Mouse (Mus musculus) retina, adult 2 months (tissue): ENCODE data around the gene Prune1.

Source experiments
- DNase-seq: peaks from one replicate; pipeline ENCODE4 v3.0.0-alpha.2; 2012; ENCODE audit warnings: low read depth, low spot score

The Prune1 gene

DNA sequence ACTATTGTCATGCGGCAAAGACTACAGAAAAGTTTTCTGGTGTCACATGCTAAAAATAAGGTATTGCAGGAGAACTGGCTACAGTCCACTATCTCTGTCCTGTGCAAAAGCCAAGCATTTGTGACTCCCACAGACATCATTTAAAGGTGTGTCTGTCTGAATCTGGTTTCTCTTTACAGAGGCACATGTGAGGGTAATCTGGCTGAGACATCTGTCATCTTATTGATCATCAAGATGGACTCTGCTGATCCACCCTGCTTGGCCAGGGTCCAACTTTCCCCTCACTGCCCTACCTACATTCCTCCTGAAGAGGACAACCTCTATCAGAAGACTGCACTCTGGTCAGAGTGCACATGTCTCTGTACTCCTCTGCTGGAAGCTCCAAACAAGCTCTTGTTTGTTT lies 4.7 kb downstream of the Prune1 start:
- DNase-seq = no peak

DNA sequence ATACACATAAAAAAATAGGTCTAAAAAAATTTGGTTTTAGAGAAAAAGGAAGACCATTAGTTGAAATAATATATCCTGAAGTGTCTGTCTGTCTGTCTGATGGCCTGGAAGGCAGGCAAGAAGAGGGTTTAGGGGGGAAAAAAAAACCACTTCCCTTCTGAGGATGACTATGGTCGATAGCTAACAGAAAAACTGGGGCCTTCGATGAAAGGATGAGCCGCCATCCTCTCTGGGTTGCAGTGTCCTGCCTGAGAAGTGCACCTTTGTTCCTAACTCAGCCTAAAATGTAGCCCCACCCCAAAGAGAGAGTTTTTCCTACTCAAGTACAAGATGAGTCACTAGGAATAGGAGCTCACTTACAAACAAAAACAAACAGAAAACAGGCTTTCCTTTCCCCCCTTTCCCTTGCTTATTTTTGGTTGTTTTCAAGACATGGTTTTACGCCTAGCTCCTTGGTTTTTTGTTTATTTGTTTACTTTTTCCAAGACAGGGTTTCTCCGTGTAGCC lies 5.4 kb downstream of the Prune1 start:
- DNase-seq = no peak

DNA sequence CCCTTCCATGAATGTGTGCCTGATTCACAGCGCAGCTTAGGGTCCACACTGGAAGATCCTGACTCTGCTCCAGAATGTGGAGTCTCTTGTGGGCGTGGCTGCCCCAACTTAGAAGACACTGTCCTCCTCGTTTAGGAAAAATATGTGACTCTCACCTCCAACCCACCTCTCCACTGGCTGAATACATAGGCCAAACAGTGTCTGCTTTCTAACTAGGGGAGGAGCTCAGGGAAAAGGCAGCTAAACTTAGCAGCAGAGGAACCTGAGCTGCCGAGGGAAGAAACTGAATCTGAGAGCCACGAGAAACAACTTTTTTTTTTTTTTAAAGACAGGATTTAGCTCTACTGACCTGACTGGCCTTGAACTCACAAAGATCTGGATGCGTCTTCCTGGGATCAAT lies 6.7 kb downstream of the Prune1 start:
- no peak for DNase-seq

DNA sequence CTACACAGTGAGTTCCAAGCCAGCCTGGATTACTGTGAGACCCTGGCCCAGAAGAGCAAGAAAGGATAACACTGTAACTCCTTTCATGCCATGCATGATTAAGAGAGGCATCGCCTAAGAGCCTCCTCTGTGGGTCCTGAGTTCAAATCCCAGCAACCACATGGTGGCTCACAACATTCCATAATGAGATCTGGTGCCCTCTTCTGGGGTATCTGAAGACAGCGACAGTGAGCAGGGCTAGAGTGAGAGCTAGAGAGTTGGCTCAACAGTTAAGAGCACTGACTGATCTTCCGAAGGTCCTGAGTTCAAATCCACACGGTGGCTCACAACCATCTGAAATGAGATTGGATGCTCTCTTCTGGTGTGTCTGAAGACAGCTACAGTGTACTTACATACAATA lies 7.4 kb downstream of the Prune1 start:
- DNase-seq = no peak

DNA sequence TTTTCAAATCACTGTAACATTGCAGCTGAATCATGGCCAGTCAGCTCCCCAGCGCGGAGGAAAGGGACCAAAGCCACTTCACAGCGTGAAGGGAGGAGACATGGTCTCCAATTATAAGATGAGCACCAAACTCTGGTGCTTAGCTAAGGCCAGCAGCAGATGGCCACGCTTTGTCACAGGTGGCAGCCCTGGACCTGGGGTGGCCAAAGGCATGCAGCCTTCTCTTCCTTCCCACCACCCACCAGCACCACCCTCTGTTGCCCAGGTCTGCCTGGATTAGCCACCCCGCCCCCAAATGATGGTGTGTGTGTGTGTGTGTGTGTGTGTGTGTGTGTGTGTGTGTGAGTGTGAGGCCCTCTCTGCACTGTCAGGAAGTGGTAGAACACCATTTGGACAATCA lies 8.4 kb downstream of the Prune1 start:
- no peak for DNase-seq

DNA sequence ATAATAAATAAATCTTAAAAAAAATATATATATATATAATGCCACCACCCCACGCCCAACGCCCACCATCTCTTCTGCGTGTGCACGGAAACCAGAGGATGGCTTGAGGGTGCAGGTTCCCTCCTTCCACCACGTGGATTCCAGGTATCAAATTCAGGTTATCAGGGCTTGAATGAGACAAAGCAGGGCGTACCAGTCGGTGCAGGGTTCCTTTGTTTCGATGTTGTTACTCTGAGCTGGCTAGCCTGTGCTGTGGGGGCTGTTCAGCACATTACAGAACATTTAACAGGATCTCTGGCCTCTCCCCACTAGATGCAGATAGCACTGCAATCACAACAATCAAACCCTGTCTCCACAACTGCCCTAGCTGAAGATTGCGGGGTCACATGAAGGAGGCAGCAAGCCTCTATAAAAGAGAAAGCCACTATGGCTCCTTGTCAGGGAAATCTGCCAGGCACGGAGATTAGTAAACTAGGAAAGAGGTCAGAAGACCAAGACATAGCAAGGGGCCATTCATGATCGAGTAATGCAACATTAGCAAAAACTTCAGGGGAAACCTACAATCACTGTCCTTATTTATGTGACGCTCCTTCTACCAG lies 11.0 kb downstream of the Prune1 start:
- no peak for DNase-seq

DNA sequence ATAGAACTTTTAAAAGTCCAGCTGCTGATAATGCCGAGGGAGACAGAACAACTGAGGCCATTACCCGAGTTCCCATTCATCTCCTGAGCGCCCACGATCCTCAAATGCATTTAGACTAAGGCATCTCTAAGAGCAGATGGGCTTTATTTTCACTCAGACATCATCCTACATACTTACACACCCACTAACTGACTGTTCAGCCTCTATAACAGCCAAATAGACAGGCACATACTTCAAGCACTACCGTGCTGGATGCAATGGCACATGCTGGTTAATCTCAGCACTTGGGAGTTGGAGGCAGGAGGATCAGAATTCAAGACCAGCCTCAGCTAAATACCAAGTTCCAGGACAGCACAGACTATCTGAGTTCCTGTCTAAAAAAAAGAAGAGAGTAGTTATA lies 12.1 kb downstream of the Prune1 start:
- DNase-seq = no peak

DNA sequence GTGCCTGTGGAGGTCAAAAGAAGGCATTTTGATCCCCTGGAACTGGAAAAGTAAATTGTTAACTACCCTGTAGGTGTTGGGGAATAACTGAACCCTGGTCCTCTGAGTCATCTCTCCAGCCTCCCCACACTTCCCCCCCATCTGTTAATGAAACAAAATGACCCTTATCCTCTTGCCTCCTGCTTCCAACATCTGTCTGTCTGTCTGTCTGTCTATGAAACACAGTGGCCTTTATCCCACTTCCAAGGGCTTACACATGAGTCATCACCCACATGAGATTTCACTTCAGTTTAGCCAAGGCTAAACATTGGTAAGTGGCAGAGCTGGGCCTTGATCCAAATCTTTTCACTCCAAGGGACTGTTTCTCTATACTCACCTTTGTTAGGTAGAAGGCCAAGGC lies 14.0 kb downstream of the Prune1 start:
- DNase-seq = no peak

DNA sequence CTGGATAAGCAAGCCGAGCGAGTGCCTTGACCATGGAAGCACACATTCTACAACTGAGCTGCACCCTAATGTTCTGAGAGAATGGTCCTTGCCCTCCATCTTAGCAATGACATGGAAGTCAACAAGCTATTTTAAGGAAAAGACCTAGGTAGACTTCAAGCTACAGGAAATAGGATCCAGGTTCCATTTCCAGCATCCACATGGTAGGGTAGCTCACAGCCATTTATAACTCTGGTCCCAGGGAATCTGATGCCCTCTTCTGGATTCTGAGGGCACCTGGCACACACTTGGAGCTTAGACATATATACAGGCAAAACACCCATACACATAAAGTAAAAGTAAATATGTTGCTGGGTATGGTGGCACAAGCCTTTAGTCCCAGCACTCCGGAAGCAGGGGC lies 15.8 kb downstream of the Prune1 start:
- DNase-seq = no peak

DNA sequence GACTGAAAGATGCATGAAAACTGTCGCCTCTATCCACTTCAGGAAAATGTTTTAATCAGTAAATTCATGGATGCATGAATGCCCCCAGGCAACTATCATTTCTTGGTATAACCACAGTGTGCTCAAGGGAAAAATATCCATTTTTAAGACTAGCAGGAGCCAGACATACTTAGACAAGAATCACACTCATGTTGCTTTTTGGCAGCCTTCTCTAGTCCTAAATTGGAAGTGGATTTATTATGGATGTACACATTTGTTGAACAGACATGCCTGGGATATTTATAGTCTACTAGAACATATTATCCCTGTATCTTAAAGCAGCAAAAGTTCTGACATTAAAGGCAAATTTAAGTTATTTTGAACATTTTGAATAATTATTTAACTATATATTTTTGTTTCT lies 17.2 kb downstream of the Prune1 start:
- DNase-seq = no peak

DNA sequence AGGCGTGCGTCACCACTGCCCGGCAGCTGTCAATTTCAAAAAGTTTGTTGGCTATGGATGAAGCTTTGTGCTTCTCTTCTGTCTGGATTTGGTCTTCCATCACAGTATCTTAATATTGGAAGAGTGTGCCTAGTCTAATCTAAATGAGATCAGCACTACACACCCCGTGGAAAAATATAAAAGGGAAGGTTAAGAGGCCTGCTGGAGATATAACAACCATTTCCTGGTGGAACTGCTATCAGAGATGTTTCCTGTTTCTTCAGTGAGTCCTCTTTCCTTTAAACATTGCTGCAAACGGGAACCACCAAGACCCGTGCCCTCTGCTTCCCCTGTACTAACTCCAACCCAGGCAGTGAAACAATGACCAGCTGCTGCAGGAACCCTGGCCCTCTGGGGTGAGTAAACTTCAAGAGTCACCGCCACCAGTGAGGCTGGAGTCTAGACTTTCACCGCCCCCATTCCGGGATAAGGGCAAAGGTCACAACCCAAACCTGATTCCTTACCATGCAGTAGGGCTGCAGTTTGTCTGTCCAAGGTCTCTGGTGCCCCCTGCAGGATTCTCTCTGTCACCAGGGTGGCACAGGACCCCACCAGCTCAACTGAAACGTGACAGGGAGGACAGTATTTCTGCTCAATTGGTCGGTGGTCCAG lies 18.7 kb downstream of the Prune1 start:
- no peak for DNase-seq

DNA sequence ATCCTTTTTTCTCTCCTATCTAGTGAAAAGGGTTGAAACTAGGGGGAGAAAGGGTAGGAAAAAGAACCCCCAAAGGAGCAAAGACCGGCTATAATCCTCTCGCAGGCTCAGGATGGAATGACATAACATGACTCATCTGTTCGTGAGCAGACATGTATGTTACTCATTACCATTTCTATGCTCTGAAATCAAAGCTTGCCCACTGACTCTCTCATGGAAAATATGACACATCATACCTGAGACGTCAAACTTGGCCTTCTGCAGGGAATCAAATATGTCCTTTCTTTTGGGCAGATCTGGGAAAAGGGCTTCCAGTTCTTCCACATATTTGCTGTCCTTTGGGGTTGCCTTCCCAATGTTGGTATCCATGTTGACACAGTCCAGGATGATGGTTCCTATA lies 19.9 kb downstream of the Prune1 start:
- no peak for DNase-seq

DNA sequence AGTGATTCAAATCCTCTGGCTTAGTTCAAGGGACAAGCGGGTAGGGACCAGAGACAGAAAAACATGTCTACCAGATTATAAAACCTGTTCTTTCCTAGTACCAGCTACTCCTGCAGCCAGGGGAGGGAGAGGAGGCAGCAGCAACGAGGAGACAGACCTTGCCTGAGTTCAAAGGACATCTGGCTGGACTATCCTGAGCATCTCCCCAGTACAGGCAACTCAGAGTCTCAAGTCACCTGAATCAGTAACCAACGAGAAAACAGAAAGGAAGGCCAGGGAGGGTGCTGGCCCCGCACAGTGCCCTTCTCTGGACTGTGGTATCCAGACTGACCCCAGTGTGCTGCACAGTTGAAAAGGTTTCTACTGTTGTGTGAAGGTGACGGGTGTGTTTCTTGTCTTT lies 24.9 kb downstream of the Prune1 start:
- DNase-seq = no peak

DNA sequence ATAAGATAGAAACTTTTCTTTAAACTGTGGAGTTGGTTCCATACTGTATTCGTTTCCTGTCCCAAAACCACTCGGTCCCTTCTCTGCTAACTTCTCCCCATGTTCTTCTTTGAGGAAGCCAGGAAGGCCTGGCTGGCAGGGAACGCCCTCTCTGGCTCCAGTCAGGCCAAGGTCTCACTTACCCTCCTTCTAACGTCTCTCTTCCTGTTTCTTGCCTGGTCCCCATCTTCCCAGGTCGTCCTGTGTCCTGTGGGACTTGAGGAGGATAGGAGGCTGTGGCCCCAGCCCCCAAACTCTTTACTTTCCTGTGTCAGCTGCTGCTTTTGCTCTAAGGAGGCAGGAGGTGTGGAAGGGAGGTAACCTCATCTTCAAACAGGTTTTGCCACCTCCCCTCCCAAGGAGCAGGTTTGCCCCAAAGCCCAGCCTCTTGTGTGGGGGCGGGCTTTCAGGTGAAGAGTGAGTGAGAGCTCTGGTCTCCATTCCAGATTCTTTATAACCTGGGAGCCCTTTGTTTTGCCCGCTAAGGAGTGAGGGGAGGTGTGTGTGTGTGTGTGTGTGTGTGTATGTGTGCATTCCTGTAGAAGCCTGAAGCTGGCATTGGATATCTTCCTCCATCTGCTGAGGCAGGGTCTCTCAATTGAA lies 31.0 kb downstream of the Prune1 start, which contains the start of gene Bnipl:
Gene Bnipl (minus strand): TSS at position 411 of the 642 bp plus-strand sequence.
- no peak for DNase-seq

DNA sequence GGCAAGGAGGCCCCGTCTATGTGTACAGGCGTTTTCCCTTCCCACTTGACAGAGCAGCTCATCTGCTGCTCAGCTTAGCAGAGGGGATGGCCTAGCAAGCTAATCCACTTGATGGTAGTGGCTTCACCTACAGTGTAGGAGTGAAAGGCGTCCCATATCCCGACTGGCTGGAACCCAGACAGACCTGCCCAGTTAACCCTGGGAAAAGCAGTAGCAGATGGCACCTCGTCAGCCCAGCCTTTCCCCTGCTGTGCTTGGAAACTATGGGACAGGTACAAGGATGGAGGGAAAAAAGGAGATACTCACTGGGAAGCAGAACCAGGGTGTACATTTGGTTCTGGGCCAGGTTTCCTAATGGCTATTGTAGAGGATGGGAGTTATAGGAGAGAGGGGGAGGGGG lies 31.5 kb downstream of the Prune1 start:
- DNase-seq = no peak

DNA sequence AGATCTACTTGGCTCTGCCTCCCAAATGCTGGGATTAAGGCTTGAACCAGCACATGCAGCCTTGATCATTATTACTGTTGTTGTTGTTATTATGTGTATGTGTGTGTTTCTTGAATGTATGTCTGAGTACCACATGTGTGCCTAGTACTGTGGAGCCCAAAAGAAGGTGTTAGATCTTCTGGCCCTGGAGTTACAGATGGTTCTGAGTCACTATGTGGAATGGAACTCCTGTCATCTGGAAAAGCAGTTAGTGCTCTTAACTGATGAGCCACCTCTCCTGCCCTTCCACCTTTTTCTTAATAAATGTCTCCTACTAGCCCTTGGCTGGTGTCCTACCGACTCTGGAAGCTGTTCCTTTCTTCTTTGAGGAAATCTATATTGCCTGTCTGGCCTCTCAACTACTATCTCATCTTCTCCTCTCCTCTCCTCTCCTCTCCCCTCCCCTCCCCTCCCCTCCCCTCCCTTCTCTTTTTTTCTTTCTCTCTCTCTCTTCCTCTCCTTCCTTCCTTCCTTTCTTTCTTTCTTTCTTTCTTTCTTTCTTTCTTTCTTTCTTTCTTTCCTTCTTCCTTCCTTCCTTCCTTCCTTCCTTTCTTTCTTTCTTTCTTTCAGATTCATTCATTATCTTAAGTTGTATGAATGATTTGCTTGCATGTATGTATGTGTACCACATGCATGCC lies 34.1 kb downstream of the Prune1 start:
- no peak for DNase-seq

DNA sequence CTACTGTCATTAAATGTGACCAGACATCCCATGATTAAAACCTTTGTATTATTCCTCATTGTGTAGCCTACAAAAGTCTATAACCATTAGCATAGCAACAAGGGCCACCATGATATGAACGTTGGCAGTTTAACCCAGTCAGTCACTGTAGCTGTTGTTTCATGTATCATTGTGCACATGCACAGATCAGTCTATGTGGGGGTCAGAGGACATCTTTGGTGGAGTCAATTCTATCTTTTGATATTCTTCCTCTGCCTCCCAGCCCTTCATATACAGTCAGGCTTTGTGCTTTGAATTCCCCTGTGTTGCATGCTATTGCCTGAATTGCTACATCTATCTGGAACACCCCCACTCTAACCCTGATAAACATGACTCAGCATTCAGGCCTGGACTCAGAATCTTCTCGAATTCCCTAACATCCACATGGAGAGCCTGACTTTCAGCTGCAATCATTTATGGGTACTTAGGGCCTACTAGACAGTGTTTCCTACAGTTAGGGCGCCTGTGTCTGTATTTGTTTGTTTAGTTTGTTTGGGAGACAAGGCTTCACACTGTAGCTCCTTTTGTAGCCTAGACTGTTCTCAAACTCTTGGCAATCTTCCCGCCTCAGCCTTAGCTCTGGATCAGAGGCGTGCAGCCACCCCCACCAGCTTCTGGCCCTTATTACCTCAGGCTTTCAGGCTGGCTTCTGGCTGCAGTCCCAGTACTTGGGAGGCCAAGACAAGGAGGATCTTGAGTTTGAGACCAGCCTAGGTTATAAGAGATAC lies 35.2 kb downstream of the Prune1 start:
- no peak for DNase-seq

DNA sequence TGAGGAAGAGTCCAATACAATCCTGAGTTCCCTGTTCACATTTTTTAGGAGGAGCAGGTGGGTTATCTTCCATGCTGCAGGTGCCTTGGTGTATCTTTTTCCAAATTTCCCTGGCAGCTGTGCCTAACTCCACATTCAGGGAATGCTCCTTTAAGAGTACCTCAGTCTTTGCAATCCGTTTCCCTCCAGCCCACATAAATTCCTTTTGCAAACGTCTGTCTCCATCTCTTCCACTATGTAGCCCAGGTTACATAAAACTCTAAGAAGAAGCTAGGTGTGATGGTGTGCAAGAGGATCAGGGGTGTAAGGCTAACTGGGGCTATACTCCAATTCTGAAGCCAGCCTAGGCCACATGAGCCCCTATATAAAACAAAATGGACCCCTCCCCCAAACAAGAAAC lies 38.8 kb downstream of the Prune1 start:
- DNase-seq = no peak

DNA sequence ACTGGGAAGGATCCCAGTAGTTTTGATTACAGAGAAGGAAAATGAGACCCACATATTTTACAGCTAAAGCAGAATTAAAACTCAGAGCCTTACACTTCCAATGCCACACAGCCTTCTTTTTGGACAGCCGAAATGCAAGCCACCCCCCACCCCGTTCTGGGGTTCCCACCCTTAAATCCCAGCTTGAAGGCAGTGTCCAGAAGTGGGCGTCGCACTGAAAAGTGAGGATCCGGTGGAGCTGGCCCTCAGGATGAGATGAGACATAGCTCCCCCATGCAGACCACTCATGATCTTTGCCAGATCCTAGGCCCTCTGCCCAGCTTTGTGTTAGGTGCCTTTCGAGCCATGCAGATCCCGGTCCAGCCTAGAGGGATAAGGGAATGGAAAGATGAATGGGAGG lies 40.4 kb downstream of the Prune1 start, which contains the start of gene Gm128:
Gene Gm128 (minus strand): TSS at position 101 of the 400 bp plus-strand sequence.
- DNase-seq = no peak

DNA sequence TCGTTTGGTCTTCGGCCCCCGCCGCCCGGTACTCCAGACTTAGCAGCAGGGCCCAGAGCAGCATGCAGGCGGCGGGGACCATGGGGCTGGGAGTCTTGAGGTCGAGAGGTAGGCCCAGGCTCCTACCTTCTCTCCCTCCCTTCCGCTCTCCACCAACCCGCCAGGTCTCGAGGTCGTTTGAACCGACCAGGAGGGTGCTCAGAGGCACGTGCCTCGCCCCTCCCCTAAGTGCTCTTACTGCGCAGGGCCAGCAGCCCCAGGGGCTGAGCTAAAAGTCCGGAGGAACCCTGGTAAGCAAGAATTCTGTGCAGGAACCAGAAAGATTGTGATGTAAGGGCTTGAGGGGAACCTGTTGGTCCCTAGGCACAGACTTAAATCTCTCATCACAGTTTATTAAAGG lies 41.0 kb downstream of the Prune1 start:
- no peak for DNase-seq

DNA sequence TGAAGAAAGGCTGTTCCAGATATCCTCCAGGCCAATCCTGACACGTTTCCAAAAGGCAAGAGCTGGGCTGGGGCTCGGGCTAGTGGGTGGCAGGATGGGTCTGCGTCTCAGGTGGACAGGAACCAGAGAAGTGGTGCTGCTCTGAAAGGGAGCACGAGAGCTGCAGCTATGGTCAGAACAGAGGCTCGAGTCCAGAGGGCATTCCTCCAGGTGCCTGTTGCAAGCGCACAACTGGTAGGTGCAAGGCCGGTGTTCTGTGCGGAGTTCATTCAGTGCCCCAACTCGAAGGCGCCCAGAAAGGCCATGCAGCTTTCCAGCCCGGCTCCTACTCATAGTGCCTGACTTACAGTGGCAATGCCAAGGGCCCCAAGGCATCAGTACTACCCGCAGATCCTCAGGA lies 41.9 kb downstream of the Prune1 start:
- no peak for DNase-seq

DNA sequence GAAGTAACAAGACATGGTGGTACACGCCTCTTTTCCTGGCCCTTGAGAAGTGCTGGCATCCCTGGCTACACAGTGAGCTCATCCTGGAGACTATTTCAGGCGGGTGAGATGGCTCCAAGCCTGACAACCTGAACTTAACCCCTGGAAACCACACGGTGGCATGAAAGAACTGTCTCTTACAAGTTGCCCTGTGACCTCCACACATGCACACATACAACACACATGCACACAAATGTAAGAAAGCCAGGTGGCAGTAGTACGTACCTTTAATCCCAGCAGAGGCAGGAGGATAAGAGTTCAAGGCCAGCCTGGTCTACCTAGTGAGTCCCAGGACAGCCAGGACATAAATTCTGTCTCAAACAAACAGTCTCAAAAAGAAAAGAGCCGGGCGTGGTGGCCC lies 42.9 kb downstream of the Prune1 start:
- DNase-seq = no peak
